Mouse (Mus musculus) central nervous system, embryonic 11.5 days (tissue): ENCODE measurements around the gene Zfp518a. TPM values are rescaled to one million over a fixed set of nuclear protein-coding genes. Genes with fewer than 3 reads are reported as not detected.

Experiments
- polyA plus RNA-seq: library from polyadenylated mRNA; depleted of rRNA; stranded (reverse); fragments of >200 nt; gene quantifications from 2 replicates; pipeline ENCODE4 v1.2.3, GENCODE M21; 2012; rRNA removed

Gene Zfp518a
- 8.3 and 14.0 TPM in 2 replicates for polyA plus RNA-seq

GRCm38 (mm10) chr19:40894519-40895392 is at the start of gene Zfp518a:
Gene Zfp518a, plus strand, starts transcription at chr19:40894705.

Other genes with a start within 250 kb of the Zfp518a start
- 0.12 and 0.18 TPM in 2 replicates for gene Cc2d2b, start 146.0 kb upstream of the Zfp518a start, polyA plus RNA-seq
- 25.1 and 33.7 TPM in 2 replicates for gene Ccnj, start 63.4 kb upstream of the Zfp518a start, polyA plus RNA-seq
- 0.07 and 0.52 TPM in 2 replicates for gene Blnk, start 99.8 kb downstream of the Zfp518a start, polyA plus RNA-seq
- gene Dntt, start 134.6 kb downstream of the Zfp518a start, polyA plus RNA-seq: 0.09 and 0.14 TPM in 2 replicates
- gene Opalin, start 182.4 kb downstream of the Zfp518a start, polyA plus RNA-seq: not detected in 2 replicates